ENCODE assay signal across 27 mouse cellular contexts in the genomic region with DNA sequence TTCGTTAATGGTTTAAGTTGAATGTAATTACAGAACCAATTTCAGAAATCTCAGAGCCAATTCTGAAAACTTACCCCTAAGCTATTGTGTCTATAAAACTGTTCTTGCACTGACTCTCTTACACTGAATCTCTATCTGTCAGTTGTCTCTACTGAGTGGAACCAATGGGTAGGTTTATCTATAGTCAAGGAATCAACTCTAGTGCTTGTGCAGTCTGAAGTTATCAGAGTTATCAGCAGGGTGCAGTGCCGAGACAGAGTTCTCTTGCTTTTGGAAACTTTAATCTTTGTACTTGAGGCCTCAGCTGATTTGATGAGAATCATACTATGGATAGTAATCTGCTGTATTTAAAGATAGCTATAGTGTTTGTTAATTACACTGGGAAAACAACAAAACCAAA.
"Had no signal": no experiment of that assay in that cellular context is flagged by ENCODE, and none has a peak within 500 bp of the region (broad histone marks: within the 10 kb centered on the region; RNA-seq: fewer than 3 reads in every experiment).

No protein-coding gene starts in this region.

- H3K27me3 ChIP-seq: heart, embryonic 13.5 days; heart, embryonic 15.5 days; hindbrain, embryonic 13.5 days; hindbrain, embryonic 15.5 days; kidney, embryonic 15.5 days; limb, embryonic 12.5 days had no signal

- DNase-seq: gastrocnemius, adult 2 months; gastrocnemius, postnatal 10 days; gastrocnemius, postnatal 36 days; heart, adult 11 months; heart, adult 2 months; heart, postnatal 14 days; heart, postnatal 36 days; kidney, adult 11 months; kidney, adult 2 months; kidney, postnatal 14 days; kidney, postnatal 36 days; liver had no signal

- H3K4me3 ChIP-seq: gastrocnemius, adult 2 months; heart, adult 2 months; heart, embryonic 13.5 days; heart, embryonic 15.5 days; hindbrain, embryonic 13.5 days; hindbrain, embryonic 15.5 days; kidney, embryonic 15.5 days; layer of hippocampus, adult 2 months; left cerebral cortex, adult 2 months; limb, embryonic 10.5 days; limb, embryonic 12.5 days had no signal

- H3K9me3 ChIP-seq: heart, embryonic 13.5 days; heart, embryonic 15.5 days; hindbrain, embryonic 13.5 days; hindbrain, embryonic 15.5 days; kidney, embryonic 15.5 days; limb, embryonic 10.5 days; limb, embryonic 12.5 days had no signal

- H3K27ac ChIP-seq: gastrocnemius, adult 2 months; heart, adult 2 months; heart, embryonic 13.5 days; heart, embryonic 15.5 days; hindbrain, embryonic 13.5 days; hindbrain, embryonic 15.5 days; hindbrain, postnatal 0 days; kidney, embryonic 15.5 days; kidney, postnatal 0 days; layer of hippocampus, adult 2 months; left cerebral cortex, adult 2 months; limb, embryonic 10.5 days; limb, embryonic 12.5 days; liver, embryonic 14.5 days had no signal

- H3K4me2 ChIP-seq: heart, embryonic 11.5 days; heart, embryonic 13.5 days; heart, embryonic 15.5 days; hindbrain, embryonic 13.5 days; hindbrain, embryonic 15.5 days; kidney, embryonic 15.5 days; limb, embryonic 12.5 days; liver, embryonic 11.5 days had no signal

- H3K9ac ChIP-seq: heart, embryonic 13.5 days; heart, embryonic 15.5 days; hindbrain, embryonic 13.5 days; hindbrain, embryonic 15.5 days; kidney, embryonic 15.5 days; limb, embryonic 12.5 days; liver, embryonic 14.5 days had no signal

- ATAC-seq: hindbrain, postnatal 0 days; intestine, embryonic 16.5 days had no signal

- H3K4me1 ChIP-seq: heart, embryonic 13.5 days; heart, embryonic 15.5 days; hindbrain, embryonic 13.5 days; hindbrain, embryonic 15.5 days; kidney, embryonic 15.5 days; limb, embryonic 10.5 days; limb, embryonic 12.5 days had no signal
